Mouse (Mus musculus): ENCODE data around the gene Vezf1.

- TF ChIP-seq CTCF (IDR thresholded peaks at IDR 0.05; ENCODE audit: extremely low read depth, insufficient read depth, low read length) (no peak), POLR2A (IDR thresholded peaks at IDR 0.05; ENCODE audit: extremely low read depth, insufficient read depth, low read length) (no peak)
Observed at GRCm38 (mm10) chr11:88037386-88037785, 30.7 kb upstream of the Vezf1 start.
